Mouse (Mus musculus): ENCODE measurements at regions not wholly inside any gene's neighbourhood (a gene's known extent, or its start where the extent isn't known, plus 50 kb on each side); places are given as distances from the start of the nearest gene placed in this dataset.
"Not testable (repeated sequence)": the region's sequence is repeated elsewhere in the genome, so short reads cannot be mapped to it uniquely, and the experiment has no call there.

DNA sequence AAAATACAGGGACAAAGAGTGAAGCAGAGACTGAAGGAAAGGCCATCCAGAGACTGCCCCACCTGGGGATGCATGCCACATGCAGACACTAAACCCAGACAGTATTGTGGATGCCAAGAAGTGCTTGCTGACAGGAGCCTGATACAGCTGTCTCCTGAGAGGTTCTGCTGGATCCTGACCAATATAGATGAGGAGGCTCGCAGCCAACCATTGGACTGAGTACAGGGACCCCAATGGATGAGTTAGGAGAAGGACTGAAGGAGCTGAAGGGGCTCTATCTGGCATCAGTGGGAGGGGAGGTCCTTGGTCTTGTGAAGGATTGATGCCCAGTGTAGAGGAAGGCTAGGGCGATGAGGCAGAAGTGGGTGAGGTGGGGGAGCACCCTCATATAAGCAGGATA lies 514.4 kb downstream of the Gja1 start:
- not testable (repeated sequence) for DNase-seq (ENCODE audit: low read depth, low spot score)

DNA sequence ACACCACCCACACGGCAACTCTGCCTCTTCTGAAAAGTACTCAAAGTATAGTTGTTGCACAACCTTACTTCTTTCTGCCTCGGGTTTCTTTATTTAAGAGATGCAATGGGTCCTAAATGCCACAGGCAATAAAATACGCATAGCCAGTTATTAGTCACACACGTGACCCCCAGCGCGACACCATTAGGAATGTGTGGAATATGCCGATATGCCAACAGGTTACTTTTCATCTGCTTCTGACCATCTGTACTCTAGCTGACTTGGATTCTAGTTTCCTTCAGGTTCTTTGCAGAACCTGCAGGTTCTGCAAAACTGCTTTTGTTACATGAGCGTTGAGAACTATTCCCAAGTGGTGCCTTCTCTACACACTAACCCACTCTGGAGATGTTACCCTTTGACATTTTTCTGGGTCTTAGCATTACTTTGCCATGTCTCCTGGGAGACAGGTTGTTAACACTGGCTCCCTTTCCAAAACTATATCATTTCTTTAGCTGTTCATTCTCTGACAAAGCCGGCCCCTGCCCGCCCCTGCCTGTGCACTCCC lies 515.6 kb downstream of the Gja1 start:
- DNase-seq (ENCODE audit: low read depth, low spot score) = peak; percentile 10

DNA sequence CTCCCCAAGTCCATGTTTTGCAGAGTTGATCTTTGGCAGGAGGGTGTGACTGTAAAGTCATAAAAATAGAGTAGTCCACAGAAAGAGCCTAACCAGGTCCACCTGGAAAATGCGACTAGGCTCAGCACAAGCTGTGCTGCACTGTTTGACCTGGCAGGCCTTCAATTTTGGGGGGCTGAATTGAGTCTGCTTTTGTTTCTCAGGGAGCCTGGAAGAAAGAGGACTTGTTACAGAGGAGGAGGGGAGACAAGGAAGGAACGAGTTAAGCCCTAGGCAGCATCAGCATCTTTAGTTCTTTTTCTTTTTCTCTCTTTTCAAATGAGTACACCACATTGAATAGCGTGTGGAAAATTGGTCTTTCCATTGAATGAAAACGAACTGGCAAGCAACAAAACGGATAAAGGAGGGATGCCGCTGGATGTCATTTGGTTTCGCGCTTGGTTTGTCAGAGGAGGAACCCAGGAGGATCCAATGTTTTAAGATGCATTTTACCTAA lies 516.1 kb downstream of the Gja1 start:
- peak; percentile 23 for DNase-seq (ENCODE audit: low read depth, low spot score)

DNA sequence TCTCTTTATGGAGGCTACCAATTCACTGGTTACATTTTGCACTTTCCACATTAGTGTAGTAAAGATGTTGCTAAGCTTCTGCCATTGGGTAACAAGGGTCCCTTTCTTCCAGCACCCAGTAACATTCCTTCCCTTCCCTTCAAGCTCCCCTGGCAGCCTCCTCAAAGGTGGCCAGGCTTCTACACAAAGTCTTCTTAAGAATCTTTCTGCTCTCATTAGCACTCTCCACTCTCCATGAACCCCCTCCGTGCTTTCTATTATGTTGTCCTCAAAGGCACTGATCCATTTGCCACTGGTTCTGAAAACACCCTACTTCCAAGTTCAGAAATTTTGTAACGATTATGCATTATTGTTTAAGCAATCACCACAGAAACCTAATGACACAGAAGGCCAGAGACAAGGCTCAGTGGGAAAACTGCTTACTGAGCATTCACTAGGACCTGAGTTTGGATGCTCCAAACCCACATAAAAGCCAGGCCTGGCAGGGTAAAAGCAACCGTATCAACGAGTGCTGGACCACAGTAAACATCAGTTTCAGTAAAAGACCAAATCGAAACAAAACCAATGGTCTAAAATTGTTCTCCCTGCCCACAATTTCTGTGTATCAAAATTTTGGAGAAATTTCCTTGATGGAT lies 522.6 kb downstream of the Gja1 start:
- no peak for DNase-seq (ENCODE audit: low read depth, low spot score)

DNA sequence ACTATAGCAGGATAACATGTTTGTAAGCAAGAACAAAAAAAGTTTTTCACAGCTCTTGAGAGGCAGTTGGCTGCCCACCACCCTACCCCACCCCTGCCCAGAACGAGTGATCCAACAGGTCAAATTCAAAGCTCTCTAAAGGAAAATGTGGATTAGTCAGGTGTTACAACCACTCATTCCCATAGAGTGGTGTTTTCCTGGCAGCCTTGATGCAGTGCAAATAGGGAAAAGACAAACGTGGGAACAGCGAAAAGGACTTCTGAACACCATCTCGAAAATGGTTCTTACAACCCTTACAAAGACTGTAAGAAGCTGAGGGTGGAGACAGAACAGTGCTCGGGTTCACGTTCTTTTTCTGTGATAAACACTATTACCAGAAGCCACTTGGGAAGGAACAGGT lies 523.8 kb downstream of the Gja1 start:
- DNase-seq (ENCODE audit: low read depth, low spot score) = no peak

DNA sequence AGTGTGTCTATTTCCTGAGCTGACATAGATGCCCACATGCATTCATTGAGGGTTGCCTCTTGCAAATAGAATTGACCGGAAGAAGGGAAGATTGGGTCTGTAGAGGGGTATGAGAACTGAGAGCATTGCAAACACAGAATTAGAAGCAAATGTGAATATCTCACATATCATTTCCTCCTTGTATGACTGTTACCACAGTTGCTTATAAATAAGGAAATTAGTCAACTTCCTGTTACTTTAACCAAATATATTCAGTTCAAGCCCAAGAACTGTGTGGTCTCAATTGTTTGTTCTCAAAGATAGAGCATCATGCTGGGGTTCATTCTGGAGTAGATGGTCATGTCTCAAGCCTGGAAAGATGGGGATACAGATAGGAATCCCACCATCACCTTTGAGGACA lies 535.6 kb downstream of the Gja1 start:
- DNase-seq (ENCODE audit: low read depth, low spot score) = no peak

DNA sequence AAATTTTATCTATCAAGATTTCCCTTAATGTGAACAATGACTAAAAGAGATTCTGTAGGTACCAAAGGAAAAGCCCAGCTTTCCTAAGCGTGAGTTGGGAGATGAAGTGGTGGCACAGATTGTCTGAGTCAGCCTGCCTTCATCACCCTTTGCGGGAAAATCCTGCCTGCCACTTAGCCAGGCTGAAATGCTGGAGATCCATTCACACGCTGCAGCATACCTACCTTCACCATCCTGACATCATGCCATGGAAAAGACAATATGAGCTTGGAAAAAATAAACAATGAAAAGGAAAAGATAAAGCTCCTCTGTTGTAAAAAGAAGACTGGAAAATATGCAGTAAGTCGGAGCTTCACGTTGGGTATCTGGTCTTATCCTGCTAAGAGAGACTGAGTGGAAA lies 537.0 kb downstream of the Gja1 start:
- no peak for DNase-seq (ENCODE audit: low read depth, low spot score)

DNA sequence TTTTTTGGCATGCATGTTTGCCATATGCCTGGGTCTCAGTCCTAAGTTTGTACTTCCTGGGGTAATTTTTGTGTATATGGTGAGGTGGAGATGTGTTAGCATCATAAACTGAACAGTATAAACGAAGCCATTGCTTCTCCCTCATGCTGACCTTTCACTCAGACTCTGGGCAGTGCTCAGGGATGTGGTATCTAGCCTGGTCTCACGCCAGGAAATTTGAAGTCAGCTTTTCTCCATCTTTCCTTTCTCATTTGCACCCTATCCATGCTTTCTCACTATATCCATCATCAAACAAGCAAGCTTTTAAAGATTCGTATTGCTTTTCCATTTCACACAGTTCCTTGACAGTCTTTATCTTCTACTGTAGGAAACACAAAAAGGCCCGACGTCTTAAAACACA lies 541.3 kb downstream of the Gja1 start:
- no peak for DNase-seq (ENCODE audit: low read depth, low spot score)

DNA sequence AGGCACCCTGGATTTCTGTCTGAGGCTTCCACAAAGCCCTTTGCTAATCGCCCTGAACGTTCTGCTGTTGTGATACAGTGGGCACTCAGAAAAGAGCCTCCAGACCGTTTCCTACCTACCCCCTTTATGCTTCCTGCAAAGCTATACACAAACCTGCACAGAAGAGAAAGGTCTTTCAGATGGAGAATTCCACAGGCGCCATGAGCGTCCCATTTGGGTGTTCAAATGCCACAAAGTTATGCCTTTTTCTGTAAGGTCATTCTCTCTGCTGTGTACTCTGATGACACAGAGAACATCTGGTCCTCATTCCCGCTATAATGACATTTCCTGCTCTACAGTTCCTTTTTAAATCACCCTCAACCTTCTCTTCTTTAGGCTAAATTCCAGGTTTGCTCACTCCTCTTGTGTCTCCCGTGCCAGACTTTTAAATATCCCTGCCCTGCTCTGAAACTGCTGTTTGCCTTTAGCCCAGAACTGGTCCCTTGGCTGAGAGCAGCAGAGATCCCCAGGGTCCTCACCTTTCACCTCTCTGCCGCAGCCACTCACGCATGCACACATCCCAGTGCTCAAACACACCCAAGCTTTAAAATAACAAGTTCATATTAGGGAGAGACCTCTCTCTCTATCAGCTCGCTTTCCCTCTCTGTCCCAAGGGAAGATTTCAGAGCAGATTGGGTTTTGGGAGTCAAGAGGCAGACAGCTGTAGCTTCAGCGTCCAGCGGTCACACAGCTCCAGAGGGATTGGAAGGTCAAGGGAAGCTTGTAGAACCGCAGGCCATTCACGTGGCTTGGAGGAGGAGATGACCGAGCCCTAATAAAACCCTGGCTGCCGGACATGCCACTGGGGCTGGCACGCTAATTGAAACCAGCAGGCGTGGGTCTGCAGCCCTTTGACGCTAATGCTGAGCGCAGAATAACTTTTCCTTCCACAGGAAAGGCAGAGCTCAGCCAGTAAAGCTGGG lies 543.9 kb downstream of the Gja1 start:
- peak; percentile 83 for DNase-seq (ENCODE audit: low read depth, low spot score)

DNA sequence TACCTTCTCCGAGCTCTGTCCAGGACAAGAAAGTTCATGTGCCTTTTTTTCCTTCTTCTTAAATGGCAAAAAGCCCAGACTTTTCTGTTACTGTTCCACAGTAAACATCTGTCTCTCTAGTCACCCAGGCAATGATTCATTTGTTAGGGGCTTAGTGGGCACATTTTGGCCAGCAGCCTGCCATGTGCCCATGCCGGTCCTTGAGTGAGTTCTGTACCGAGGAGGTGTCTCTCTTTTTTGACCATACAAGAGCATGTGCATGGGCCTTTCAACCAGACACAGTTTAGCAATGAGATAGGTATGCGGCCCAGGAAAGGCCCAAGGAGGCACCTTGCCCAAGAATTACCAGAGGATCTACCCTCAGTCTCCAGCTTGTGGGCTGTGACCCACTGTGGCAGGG lies 551.0 kb upstream of the Hsf2 start:
- DNase-seq (ENCODE audit: low read depth, low spot score) = no peak

DNA sequence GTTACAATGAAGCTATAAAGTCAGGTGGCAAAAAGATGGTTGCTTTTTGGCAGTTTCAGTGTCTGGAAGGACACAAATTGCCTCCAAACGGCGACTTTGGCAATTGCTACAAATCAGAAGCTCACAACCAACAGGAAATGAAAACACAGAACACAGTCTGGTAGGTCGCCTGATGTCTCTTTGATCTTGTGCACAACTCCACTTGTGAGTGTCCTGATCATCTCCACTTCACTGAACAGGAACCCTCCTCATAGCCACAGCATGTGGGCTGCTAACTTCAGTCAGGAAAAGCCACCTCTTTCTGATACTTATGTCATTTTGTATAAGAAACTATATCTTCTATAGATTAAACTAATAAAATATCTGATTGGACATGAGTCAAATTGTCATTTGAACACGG lies 544.2 kb upstream of the Hsf2 start:
- no peak for DNase-seq (ENCODE audit: low read depth, low spot score)

DNA sequence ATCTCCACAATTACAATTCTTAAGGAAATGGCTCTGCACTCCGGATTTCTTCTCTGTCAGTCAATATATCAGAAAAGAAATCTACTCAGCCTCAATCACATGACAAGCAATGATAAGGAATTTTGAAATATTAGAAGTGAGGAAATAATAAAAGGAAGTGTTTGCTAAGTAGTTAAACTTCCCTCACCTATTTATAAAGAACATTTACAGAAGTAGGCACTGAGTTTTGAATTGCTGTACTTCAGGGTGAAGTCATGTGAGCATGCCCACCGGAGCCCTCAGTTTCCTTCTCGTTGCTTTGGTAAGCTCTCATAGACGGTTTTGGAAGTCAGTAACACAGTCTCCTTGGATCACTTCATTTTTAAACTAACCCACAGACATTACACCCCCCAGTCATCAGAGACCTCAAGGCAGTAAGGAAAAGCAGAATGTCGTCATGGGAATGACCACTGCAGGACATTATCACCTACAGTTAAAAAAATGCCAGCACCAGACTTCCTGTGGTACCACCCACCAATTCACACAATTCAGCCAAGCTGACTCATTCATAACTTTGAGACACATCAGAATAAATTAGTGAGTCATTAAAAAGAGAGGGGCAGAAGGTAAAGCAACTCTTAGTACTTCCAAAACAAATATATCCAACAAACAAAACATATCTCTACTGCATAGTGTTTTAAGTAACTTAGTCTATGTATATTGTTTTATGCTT lies 541.6 kb upstream of the Hsf2 start:
- no peak for DNase-seq (ENCODE audit: low read depth, low spot score)

DNA sequence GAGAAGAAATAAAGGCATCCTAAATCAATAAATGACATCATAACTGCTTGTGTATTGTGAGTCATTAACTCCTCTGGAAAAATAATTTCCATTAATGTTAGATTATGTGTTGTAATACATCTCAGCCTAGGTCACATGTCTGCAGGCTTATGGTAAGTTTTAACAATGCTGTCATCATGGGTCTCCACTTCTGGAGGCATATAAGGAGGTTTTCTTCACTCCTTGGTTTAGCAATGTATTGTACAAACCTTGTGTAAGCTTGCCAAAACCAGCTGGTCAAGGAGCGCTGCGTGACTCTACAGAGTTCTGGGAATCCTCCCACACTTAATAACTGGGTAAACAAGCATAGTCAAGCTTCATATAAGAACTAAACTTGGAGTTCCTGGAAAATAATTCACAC lies 529.5 kb upstream of the Hsf2 start:
- DNase-seq (ENCODE audit: low read depth, low spot score) = no peak

DNA sequence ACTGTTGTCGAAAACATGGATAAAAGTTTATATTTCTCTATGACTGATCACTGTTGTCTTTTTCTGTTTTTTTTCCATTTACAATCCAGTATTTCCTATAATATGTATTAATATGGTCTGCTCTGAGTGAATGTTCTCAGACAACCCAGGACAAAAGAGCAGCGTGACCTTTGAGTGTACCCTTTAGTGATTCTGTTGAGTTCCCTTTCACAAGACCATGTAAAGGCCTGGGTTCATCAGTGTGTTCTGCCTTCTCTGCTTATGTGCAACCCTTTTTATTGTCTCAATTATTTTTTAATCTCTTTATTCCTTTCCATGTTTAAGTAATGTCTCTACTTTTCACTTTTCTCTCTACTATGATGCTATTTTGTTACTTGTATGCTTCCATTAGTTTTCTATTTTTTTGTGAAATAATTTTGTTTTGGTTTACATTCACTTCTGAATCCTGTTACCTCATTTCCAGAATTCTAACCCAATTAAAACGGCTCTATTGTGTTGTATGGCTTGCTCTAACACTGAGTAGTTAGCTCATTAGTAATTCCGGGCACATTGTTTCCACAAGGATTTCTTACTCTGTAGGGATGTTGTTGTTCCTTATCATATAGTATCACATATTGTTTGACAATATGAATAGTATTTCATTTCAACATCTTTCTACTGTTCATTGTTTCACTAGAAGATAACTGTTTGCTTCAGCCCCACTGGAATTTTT lies 523.9 kb upstream of the Hsf2 start:
- DNase-seq (ENCODE audit: low read depth, low spot score) = no peak

DNA sequence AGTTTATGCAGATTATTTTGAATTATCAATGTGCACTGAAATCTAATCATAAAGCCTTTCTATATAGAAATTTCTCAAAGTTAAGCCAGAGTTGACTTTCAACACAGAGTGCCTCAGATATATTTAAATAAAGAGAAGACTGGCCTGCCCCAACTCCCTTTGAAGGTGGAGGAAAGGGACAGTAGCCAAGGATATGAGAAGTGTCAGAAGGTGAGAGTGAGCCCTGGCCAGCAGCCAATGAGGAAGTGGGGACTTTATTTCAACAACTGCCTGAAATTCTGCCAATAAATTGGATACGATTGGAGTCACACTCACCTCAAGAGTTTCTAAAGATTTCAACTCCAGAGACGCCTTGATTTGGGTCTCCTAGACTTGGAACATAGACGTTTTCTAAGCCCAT lies 523.0 kb upstream of the Hsf2 start:
- DNase-seq (ENCODE audit: low read depth, low spot score) = no peak

DNA sequence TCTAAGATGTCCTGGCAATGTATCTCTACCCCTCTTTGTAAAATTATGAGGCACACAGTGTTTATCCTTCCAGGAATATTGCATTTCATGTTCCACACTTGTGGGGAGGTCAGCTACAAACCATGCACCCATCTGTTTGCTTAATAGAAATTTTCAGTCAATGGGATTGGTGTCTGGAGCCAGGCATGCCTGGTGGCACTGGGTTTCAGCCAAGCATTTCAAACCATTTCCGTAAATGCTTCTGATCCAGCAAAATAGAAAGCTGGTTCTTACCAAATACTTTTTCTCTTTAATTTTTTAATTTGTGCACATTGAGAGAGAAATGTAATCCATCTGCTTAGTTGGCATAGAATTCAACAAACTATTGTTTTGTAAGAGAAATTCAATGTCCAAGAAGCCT lies 517.3 kb upstream of the Hsf2 start:
- DNase-seq (ENCODE audit: low read depth, low spot score) = no peak

DNA sequence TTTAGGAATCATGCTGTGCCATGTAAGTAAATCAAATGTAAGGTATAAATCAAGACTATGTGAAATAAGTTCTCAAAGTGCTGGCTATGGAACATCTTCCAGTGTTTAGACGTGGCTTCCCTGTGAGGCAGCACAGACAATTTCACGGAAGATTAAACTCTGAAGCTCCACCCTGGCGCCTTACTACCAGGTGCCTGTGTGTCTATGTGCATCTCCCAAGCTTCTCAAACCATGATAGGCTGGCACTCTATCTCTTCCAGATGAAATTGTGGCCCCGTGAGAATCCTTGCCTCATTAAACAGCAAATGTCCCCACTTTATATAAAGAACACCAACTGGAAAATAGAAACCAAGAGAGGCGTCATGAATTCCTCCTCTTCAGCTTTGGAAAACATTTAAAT lies 511.4 kb upstream of the Hsf2 start:
- DNase-seq (ENCODE audit: low read depth, low spot score) = no peak

DNA sequence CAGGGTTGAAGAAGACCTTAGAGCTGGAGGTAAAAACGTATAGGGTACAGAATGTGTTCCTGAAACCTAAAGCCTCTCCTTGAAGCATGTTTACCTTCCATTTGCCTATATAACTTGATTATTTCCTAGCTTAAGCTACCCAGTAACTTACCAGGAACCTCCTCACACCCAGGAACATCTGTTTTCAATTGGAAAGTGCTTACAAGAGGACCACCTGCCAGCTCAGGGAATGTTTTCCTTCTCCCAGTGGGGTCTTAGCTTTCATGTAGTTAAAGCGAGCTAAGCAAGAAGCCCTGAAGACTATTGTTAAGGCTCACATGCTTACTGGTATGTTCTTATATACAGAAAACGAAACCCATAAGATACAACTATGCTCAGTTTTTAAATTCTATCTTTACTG lies 506.6 kb upstream of the Hsf2 start:
- peak; percentile 66 for DNase-seq (ENCODE audit: low read depth, low spot score)

DNA sequence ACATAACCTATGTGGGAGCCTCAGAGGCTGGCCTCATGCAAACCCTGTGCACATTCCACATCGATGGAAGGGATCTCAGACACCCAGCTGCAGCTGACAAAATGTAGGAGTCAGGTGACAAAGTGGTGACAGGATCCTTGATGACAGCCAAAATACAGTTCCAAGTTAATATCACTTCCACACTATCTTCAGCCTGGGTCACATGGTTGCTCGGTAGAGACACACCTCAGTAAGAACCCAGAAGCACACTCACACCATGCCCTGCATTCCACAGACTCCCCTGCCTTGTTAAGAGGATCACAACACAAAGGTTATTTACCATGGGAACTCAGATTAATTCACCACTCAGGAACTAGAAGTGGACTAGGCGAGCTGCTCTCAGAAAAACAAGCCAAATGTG lies 505.4 kb upstream of the Hsf2 start:
- DNase-seq (ENCODE audit: low read depth, low spot score) = no peak

DNA sequence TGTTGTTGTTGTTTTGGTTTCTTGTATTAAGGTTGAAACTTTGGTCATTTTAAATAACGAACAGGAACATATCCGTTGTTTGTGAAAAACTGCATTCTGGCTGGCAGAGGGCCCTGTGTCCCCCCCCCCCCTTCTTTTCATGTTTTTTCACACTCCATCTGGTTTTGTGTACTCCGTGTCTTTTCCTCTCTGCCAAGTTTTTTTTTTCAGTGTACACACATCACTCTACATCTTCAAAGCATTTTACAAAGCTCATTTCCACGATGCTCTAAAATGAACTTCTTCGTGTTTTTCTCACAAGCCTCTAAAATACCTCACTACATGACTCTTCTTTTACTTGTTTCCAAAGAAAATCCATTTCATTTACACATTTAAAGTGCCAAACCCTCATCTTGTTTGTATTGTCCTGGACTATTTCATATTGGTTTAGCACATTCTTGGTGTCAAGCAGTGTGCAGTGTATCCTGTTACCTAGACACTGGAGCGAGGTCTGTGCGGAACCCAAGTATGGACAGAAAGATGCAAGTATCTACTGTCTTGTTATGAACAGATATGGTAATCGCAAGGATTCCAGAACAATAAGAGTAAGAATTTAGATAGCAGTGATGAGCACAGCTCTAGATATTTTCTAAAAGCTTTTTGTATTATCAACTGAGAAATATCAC lies 503.5 kb upstream of the Hsf2 start:
- DNase-seq (ENCODE audit: low read depth, low spot score) = no peak

DNA sequence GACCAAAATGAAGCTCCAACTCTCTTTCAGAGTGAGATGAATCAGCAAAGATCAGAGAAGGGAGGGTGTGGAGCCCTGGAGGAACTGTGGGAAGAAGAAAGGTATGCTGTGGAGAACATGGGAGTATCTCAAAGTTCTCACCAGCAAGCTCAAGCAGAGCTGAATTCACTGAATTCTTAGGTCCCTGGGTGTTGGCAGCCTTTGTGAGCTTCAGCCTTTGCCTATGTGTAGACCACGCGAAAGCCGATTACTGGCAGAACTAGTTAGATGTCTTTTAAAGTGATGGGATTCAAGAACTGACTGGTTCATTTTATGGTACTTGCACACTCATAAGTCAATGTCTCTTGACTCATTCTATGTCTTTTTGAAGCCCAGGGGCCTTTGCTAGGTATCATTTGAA lies 491.2 kb upstream of the Hsf2 start:
- no peak for DNase-seq (ENCODE audit: low read depth, low spot score)
